Mouse (Mus musculus) layer of hippocampus, postnatal 10 days (tissue): ENCODE measurements at regions not wholly inside any gene's neighbourhood (a gene's known extent, or its start where the extent isn't known, plus 50 kb on each side); places are given as distances from the start of the nearest gene placed in this dataset.
A peak's percentile ranks its signal among the peaks of the same experiment; 100 is the strongest.

Experiments
- DNase-seq, 2 experiments: peaks; one replicate each; pipeline ENCODE4 v3.0.0; 2021; ENCODE audit warnings: low spot score in 2 of 2

DNA sequence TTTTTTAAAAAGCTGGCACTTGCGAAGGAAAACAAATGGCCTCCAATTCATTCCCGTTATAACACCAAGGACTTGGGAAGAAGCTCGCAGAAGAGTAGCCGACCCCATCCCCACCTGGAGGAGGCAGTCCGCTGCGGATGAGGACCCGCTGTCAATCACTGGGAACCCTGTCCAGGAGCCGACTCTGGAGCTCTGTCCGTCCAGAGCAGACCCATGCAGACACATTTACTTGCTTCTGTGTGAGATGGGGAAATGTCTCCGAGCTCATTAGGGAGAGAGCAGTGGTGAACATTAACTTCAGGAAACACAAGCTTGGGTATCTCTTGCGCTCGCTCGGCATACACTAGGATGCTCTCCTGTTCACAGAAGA, 50.5 kb upstream of the Tmem132d start:
- no peak for DNase-seq

DNA sequence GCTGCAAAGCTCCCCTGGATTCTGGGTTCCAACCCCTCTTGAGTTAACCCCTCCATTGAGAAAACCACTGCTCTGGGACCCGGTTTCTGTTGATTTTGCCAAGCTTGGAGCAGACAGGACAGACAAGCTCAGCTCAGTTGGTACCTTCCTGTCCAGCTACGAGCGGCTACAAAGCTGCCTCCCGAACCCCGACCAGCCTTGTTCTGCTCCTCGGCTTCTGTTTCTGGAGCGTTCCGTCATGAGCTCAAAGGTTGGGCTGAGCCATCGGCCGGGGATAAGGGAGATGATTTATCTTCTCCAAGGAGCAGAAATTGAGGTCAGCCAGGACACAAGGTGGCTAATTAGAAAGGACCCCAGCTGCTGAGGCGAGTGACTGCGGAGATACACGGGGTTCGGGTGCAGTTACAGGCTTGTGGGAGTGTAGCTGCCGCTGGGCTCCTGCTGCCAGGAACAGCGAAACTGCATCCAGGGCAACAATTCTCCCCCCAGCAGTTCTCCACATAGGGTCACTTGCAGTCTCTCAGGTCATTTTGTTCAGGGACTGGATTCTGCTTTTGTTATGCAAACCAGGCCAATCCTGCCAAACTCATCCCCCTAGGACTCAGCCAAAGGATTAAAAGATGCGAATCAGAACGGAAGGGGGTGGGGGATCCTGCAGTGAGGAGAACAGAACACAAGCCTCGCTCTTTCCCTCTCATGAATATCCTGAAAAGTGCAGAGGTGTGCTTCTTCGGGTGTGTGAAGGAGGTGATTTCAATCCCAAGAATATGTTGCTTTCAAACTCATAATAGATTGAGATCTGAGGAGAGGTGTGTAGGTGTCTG, 50.0 kb upstream of the Tmem132d start:
- DNase-seq, result peak in 1 of 2 experiments; percentile 27
